Mouse (Mus musculus) frontal cortex, postnatal 25 days (tissue): ENCODE data around the gene Abtb2.

Experiments
- DNase-seq, 2 experiments: peaks; one replicate each; pipeline ENCODE4 v3.0.0; 2022; ENCODE audit warnings: low spot score in 2 of 2

Abtb2 gene

DNA sequence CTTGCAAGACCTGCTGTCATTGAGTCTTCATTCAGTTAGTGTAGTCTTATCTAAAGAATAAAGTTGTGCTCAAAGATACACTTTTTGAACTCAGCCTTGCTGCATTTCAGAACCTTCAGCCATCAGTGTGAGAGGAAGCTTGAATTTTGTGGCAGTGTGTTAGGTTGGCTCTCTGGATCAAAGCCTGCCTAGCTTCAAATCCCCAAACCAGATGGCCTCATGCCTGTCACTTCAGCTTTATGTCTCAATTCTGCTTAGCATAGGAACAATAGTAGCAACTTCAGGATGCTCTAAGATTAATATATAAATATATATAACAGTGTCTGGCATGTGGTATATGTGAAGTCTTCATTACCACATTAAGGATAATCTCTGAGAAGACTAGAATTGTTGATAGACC, 121.8 kb downstream of the Abtb2 start:
- DNase-seq = no peak

DNA sequence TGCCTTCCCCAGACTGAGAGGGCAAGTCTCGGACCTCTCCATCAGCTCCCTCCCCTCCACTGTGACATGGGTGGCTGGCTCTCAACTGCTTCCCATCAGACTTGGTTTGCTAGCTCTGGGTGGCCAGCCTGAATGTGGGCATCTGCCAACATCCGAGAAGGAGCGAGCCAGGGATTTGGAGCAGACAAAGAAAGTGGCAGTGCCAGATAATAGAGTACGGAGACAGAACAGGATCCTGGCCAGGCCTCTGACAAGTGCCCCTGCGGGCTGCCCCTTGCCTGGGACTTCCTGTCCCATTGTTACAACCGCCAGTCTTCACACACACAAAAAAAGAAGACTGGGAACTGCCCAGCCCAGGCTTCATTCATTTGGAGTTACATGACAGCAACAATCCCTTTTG, 124.3 kb downstream of the Abtb2 start:
- no peak for DNase-seq

DNA sequence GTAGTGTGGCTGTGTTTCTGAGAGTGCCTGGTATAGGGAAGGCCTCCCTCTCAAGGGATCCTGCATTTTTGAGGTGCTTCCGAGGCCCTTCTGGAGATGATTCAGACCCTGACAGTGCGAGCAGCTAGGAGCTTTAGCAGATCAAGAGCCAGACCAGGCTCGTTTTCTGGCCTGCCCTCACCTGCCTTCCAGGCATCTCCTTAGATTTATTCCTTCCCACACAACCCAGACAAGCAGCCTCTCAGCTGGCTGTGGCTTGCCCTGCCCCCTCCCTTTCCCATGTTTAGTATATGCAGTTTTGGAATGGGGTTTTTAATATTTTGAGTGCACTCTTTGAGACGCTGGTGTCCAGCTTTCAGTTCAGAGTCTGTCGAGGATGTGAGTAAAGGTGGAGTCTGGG, 124.7 kb downstream of the Abtb2 start:
- no peak for DNase-seq

DNA sequence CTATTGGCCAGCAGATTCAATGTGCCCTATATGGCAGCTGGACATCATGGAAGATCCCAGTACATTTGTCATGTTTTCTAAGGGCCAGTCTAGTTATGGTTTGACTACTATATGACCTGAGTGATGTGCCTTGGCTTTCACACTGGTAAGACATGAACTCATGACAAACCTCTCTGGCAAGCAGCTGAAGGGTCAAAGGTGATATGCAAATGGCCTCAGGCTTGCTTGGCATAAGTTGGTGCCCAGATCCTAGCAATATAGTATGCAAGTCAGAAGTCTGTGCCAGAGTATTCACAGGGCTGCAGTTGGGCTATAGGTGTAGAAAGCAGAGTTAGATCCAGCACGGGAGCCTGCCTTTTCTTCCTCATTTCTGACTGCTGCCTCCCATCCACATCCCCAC, 125.2 kb downstream of the Abtb2 start:
- DNase-seq = no peak

DNA sequence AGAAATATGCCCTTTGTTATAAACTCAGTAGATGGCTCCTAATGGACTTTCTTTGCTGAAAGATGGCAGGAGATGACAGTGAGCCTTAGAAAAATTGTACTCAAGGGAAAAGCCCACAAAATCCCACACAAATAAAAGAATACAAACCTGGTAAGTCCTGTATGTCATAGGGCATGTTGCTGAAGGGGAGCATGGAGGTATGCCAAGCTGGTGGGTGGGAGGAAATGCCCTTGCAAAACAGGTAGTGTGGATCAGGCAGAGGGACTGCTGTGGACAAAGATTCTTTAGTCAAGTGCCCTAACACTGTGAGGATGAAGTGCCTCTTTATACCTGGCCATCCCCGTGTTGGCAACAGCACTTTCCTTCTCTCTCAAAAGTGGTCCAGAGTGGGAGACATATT, 126.7 kb downstream of the Abtb2 start:
- DNase-seq = no peak

DNA sequence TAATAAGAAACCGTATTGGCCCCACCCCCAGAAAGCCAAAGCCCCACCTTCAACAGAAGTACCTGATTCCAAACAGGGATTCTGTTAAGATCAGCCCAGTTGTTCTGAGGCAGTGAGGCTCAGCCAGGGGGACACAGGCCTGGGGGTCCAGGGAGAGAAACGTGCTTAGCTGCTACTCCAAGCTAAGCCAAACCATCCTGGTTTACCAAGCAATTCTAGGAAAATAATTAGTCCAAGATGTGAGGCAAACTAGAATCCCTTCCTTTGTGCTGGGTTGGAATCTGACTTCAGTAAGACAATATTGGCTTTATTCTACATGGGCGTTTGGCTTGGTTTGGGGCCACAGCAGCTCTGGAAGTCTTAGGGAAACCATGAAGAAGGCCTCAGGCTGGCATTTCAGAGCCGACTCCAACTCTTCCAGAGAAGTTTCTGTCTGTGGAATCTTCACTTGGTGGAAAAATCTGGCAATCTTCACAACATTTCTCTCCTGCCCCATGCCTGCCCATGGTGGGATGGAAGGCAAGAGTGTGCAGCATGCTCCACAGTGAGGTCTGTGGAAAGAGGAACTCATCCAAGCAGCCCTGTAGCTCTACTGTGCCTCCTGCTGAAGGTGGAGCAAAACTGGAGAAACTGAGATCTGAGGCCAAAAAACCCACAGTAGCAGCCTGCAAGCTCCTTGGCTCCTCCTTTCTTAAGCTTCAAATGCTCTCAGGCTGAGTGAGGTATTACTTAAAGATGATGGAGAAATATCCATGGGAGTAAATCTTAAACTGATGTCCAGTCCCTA, 128.9 kb downstream of the Abtb2 start:
- no peak for DNase-seq

DNA sequence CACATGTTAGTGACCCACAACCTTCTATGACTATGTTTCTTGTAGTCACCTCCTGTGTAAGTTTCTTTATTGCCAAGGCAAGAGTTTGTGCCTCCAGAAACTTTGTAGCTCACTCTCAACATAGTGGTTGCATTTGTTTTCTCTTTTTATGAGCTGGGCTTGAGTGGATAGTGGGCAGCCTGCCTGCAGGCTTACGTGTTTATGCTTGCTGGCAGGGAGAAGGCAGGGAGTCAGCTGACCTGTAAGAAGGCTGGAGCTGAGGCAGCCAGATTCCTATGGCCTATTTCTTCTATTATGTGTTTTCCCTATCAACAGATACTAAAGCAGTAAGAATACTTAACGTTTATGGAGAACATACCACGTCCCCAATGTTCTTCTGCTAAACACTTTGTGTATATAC, 130.1 kb downstream of the Abtb2 start:
- no peak for DNase-seq

DNA sequence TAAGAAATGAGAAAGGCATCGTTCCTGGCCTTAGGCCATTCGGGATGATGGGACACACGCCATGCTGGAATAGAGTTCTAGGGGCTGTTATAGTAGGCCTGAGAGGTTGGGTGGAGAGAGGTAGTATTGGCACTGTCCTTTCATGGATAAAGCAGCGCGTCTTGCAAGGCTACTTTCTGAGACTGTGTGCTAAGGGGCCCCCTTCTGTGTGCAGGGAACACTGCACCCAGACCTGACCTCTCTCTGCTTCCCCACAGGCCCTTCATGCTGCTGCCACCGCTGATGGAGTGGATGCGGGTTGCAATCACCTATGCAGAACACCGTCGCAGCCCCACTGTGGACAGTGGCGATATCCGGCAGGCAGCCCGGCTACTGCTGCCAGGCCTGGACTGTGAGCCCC, 134.4 kb downstream of the Abtb2 start:
- no peak for DNase-seq

DNA sequence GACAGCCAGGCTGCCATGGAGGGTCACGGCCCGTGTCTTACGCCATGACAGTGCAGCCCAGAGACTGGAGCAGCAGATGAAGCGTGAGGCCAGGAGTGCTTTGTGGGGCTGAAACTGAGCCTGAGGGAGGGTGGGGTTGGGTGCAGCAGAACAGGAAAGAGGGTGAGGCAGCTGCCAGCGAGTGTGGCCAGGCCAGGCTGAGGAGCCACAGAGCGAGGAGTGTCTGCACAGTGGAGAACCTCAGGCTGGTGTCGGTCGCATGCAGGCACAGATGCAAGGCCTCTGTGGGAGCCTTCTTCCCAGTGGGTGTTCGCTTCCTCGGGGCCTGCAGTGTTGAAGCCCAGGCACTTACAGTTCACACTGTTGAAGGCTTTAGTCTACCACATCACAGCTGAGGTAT, 137.2 kb downstream of the Abtb2 start:
- no peak for DNase-seq

DNA sequence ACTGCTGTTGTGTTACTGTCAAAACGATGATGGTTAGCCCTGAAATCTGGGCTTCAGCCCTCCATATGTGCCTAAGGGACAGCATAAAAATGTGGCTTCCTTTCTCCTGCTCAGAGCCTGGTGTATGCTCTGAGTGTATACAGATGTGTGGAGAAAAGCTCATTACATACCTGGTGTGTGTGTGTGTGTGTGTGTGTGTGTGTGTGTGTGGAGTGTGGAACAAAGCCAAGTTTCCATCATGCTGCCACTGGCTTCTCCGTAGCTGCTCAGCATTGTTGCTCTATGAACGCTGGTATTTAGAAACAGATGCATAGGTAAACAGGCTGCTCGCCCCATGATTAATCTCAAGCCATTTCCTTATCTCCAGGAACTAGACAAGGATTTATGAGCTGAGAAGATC, 137.8 kb downstream of the Abtb2 start:
- no peak for DNase-seq

DNA sequence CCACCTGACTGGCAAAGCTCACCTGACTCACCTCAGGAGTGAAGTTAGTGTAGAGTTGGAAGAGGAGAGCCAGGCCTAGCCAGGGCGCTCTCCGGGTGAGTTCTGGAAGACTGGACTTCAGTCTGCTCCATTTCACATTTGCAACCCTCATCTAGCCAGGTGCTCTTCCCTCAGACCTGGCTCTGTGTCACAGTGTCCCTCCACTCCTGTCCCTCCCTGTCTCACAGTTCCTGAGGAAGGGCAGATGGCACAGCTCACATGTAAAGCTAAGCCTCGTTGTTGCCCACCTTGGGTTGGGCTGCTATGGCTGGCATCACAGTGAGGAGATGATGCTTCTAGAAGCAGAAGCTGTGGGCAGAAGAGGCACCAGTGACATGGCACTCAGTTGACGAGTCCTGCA, 139.7 kb downstream of the Abtb2 start:
- DNase-seq = no peak

DNA sequence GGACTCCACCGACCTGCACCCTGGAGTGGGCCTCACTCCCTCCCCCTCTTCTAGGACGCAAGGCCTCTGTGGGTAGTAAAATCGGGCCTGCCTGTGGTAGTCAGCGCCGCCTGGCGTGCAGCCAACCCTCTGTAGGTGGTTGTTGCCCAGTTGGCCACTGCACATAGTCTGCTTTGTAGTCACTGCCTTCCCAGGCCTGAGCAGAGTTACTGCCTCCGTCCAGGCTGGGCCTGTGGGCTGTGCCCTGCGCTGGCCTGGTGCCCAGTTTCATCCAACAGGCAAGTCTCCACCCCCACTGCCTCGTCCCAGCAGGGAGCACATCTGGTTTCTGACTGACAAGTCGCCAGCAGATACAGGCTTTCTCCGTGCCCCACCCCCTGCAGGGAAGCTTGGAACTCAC, 140.1 kb downstream of the Abtb2 start:
- peak; percentile 17 to 59 for DNase-seq

DNA sequence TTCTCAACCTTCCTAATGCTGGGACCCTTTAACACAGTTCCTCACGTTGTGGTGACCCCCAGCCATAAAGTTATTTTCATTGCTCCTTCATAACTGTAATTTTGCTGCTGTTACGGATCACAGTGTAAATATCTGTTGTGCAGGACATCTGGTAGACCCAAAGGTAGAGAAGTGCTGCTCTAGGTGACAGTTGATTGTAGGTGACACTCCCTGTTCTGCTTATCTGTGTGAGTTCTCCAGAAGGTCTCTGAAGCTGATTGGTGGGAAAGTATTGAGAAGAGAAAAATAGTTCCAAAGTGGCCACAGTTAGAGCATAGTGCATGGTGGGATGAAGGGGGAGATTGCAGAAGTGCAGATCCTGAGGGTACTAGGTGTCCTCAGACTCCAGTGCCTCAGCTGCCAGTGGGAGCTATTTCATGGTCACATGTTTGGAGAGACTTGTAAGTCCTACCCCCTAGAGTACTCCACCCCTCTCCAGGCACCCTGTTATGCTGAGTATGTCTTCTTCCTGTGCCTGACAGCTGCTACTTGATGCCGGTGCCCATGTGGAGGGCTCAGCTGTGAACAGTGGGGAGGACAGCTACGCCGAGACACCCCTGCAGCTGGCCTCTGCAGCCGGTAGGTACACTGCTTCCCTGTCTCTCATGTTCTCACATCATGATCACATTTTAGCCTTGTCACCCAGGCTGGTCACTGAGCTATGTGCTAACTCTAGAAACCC, 141.1 kb downstream of the Abtb2 start:
- no peak for DNase-seq

DNA sequence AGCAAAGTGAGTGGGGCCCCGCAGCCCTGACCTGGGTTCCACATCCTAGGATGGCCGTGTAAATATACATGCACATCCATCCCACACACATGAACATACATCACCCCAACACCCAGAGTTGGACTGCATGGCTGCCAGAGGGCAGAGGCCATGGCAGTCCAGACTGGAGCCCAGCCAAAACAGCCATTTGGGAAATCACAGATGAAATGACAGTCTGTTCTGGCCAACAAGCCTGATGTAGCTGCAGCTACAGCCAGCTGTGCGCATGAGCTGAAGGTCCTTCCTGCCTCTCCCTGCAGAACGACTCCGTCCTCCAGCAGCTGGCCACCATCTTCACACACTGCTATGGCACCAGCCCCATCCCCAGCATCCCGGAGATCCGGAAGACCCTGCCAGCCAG, 144.7 kb downstream of the Abtb2 start:
- DNase-seq = no peak

DNA sequence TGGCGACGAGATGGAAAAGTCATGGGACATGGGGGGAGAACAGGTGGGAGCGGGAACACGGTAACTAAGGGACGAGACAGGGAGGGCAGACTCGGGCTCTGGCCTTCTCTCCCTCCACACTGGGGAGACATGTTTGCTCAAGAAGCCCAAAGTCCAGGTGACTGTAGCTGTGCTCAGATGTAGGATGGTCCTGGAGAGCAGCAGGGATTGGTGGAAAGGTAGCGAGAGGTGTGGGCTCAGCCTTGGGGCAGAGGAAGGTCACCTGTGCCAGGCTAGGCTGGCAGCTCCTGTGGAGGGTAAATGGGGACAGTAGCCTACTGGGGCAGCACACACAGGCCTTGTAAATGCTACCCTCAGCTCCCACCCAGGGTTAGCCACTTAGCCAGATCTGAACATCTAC, 147.7 kb downstream of the Abtb2 start:
- DNase-seq = no peak

DNA sequence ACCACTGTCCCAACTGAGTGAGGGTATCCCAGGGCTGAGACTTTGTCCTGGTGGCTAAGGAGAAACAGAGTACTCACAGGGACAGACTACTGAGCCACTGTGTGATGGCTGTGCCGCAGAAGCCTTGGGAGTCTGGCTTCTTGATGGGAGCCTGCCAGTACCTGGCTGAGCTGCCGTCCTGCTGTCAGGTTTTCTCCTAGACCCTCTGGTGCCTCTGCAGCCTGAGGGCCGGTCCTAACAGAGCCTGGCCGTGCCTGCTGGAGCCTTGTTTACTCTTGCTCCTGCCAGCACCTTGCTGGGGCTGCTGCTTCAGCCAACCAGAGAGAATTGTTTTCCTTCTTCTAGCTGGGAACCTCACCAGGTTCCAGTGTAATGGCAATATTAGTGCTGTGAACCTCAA, 148.3 kb downstream of the Abtb2 start:
- no peak for DNase-seq

DNA sequence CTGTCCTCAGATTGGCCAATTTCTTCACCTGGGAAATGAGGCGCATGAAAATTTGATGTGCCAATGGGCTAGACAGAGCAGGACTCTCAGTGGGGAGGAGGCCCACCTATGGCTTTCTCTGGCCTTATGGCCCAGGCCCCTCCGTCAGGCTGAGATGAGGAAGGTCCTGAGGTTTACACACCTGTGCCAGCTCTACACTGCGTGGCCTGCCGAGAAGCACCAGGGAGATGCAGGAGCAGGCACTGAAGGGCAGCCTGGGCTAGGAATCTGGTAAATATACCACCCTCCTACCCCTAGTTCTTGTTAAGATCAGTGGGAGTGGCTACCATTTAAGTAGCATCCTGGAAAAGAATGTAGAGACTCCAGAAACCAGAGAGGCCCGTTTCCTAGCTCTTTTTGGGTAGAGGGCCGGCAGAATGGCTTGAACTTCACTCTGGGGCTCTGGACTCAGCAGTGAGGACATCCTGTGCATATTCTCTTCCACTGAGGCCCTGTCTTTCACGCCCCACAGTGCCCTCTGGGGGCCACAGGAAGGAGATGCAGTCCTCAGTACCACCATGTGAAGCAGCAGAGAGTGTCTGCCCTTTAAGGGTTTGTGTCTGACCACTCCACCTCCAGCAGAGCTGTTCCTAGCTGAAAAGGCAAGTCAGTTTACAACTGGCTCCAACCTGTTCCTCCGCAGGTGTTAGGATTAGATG, 152.6 kb downstream of the Abtb2 start:
- DNase-seq = peak; percentile 51 to 64

DNA sequence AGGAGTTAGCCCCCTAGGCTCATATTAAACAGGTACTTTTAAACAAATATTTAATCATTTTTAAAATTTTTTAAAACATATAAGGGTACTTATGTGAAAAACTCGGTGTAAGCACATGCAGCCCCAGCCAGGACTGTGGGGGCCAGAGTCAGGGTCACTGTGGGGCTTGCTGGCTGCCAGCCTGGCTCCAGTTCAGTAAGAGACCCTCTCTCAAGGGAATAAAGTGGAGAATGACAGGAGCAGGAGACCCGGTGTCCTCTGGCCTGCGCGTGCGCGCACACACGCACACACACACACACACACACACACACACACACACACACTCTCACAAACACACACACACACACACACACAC, 153.2 kb downstream of the Abtb2 start:
- DNase-seq = no peak

DNA sequence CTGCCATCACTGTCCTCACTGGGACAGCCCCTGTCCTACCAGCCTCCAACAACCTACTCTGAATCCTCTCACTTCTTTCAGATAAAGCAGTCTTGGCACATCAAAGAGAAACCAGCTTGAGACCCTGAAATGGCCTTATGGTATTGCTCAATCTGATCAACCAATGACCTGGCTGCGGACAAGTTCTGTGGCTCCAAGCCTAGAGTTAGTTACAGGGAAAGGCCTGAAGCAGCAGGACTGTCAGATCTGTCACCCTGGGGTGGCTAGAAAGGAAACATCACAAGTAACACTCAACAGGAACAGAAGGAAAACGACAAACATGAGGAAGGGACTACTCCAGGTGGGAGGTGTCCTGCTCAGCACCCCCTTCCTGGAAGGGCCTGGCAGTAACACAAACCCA, 158.4 kb downstream of the Abtb2 start:
- no peak for DNase-seq

DNA sequence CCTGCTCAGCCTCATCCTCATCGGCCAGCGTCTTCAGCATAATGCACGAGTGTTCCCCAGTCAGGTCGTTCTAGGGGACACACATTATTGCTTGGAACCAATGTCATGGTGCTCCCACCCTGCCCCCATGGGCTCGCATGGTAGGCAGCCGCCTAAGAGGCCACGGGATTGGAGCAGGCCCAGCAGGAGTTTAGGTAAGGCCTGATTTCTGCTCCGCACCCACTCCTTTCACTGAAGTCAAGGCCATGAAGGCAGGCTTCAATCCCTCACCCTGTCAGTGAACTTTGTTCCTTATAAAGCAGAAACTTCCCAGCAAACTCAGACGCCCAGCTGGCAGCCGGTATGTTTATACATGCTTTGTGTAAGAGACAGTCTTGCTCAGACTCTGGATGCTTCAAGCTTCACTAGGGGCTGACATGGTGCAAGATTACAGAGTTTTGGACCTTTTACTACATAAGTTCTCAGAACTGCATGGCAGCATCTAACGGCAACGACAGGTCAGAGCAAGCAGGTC, 162.0 kb downstream of the Abtb2 start:
- DNase-seq = no peak

DNA sequence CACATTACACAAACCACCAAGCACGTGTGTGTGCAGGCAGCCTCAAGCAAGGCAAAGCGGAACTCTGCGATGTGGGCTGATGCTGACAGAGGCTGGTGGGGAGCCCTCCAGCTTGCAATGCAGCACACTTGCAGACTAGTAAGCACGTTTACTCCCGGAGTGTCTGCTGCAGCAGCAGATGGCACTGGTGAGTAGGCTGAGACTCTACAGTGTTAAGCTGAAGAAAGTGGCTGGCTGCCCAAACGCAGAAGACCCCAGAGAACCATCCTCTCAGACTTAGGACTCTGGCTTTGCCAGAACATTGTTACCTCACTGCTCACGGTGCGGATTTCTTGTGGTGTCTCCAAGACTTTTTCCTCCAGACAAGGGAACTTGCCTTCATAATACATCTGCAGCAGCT, 164.9 kb downstream of the Abtb2 start:
- peak; percentile 42 to 45 for DNase-seq

DNA sequence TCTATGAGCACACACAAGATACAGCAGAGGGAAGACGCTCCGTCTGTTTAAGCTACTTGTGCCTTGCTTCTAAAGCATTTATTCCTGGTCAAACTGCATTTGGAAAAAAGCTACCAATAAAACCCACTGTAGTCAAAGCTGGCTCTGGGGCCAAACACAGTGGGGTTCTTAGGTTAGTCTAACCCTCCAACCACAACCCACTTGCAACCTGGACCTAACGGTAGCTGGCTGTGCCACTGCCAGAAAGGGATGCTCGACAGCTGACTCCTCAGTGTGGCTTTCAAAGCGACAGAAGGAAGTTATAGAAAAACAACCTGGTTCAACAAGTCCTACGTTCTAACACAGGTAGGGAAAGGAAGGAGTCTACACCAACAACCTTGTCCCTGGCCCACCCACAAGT, 165.3 kb downstream of the Abtb2 start:
- no peak for DNase-seq

DNA sequence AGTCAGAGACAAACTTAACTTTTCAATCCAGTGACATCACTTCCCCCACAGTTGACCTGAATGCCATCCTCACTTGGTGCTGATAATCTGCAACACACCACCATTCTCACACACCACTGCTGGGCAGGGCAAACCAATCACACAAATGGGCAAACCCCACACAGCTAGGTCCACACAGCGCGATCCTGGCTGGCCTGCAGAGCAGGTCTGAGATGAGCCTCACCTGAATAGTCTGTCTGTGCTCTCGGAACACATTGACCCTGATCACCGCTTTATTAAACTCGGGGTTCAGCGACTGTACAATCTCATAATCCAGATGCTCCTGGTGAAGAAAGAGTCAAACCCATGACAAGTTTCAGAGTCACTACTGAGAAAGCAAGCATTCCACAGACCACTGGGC, 176.7 kb downstream of the Abtb2 start:
- no peak for DNase-seq
